Mouse (Mus musculus) hindbrain, embryonic 13.5 days (tissue): ENCODE results near the gene Fus. TPM values are rescaled to one million over a fixed set of nuclear protein-coding genes. Genes with fewer than 3 reads are reported as not detected.
A peak's percentile ranks its signal among the peaks of the same experiment; 100 is the strongest.

Experiments used
- ATAC-seq: fragments of 200-750 bp; cut with Nextera tagmentation; 2 replicates; pipeline ENCODE4 v1.8.0; 2017; ENCODE audit warnings: moderate TSS enrichment; ENCODE audit not compliant: low FRiP score
- H3K27ac ChIP-seq: fragments of 300-500 bp; sonication (generic); 2 replicates; pipeline ENCODE4 v1.5.1; 2015; ENCODE audit warnings: inconsistent platforms, mild to moderate bottlenecking, moderate library complexity
- H3K27me3 ChIP-seq: fragments of 300-500 bp; sonication (generic); 2 replicates; pipeline ENCODE4 v1.6.1; 2015; ENCODE audit warnings: mild to moderate bottlenecking, inconsistent platforms
- H3K36me3 ChIP-seq: fragments of 300-500 bp; sonication (generic); 2 replicates; pipeline ENCODE4 v1.6.1; 2015; ENCODE audit warnings: mild to moderate bottlenecking, inconsistent platforms
- H3K4me1 ChIP-seq: fragments of 300-500 bp; sonication (generic); replicated peaks from 2 replicates; pipeline ENCODE4 v1.6.1; 2015; ENCODE audit warnings: inconsistent platforms
- H3K4me2 ChIP-seq: fragments of 300-500 bp; sonication (generic); 2 replicates; pipeline ENCODE4 v1.6.1; 2015; ENCODE audit warnings: inconsistent platforms, mild to moderate bottlenecking, moderate library complexity
- H3K4me3 ChIP-seq: fragments of 300-500 bp; sonication (generic); 2 replicates; pipeline ENCODE4 v1.5.1; 2015; ENCODE audit warnings: mild to moderate bottlenecking, inconsistent platforms
- H3K9ac ChIP-seq: fragments of 300-500 bp; sonication (generic); 2 replicates; pipeline ENCODE4 v1.6.1; 2015; ENCODE audit warnings: mild to moderate bottlenecking, inconsistent platforms
- H3K9me3 ChIP-seq: fragments of 300-500 bp; sonication (generic); 2 replicates; pipeline ENCODE4 v1.6.1; 2016; ENCODE audit warnings: inconsistent platforms
- WGBS: fragments of 180-500 bp; shearing (Covaris S2); methylation state at CpG from one replicate; pipeline ENCODE4 v1.1.7; 2015; 5-methylcytosine and 5-hydroxymethylcytosine counted together
- polyA plus RNA-seq: library from polyadenylated mRNA; unstranded; fragments of >200 nt; fragmentation: Nextera tagmentation; extraction: Ambion mirVana; gene quantifications from 2 replicates; pipeline ENCODE4 v1.2.1, GENCODE M21; 2015

The Fus gene
- polyA plus RNA-seq = 397 and 402 TPM in 2 replicates

DNA sequence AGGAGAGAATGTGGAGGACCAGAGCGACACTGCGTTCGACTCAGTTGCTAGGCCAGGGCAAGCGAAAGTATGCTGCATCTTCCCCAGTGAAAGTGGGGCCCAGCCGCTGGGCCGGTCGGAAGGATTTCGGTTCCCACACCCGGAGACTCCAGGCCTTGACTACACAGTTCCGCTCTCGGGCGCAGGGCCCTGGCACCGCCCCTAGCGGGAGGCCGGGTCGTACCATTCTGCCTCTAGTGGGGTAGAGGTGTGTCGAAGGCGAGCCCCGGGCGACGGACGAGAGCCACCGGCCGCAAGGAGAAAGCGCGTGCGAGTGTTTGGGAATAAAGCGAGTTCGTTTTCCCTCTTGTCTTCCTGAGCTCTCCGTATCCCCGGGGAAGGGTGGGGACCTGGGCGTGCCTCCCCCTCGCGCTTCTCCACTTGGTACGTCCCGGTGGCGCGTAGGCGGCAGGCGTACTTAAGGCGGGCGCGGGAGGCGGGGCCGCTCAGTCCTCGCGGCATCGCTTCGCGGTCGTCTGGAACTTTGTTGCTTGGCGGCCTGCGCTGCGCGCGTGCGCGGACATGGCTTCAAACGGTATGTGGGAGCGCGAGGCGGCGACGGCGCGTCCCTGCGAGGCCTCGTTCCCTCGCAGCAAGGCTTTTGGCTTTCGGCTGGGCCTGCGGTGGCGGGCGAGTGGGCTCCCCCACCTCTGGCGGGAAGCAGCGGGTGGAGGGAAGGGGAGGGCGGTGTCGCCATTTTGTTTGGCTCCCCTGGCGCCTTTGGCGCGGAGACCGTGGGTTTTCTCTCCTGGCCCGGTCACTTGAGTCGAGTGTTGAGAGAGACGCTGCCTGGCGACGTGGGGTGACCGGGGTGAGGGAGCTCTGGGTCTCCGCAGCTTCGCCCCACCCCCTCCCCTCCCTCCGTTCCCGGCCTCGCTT is at the start of gene Fus:
Gene Fus, plus strand, starts transcription at position 454 of the 918 bp plus-strand sequence.
- WGBS = under 1% methylated on average over 88 of the region's 92 CpGs

DNA sequence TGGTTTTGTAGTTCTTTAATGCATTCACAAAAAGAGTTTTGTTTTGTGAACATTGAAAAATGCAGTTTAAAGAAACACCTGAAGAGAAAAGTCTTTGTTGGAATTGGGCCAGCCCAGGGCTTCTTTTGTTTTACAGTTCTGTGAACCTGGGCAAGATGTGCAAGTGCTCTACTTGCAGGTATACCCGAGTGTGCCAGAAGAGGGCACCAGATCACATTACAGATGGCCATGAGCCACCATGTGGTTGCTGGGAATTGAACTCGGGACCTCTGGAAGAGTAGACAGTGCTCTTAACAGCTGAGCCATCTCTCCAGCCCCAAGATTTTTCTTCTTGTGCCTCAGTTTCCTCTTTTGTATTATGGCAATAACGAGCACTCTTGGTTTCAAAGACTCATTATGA is 49.1 kb upstream of the Fus start:
- peaks cover 68% of the 10 kb centered on the region for H3K36me3 ChIP-seq
- 58% methylated on average over 3 of the region's 3 CpGs for WGBS
- H3K4me2 ChIP-seq = no peak overlapping the region
- no peak overlapping the region for H3K4me3 ChIP-seq
- H3K9ac ChIP-seq = no peak overlapping the region
- no peaks in the 10 kb centered on the region for H3K27me3 ChIP-seq
- H3K9me3 ChIP-seq = no peaks in the 10 kb centered on the region
- peaks cover 4% of the 10 kb centered on the region for H3K4me1 ChIP-seq
- H3K27ac ChIP-seq = no peak overlapping the region
- ATAC-seq = no peak

More for the DNA sequence above, at the start of gene Fus:
- Histone ChIP-seq H3K27ac (peak within 1 kb of the TSS; percentile 98), H3K9ac (peak within 1 kb of the TSS; percentile 97), H3K9me3 (no peaks in the 10 kb centered on the region), H3K36me3 (peaks cover 25% of the 10 kb centered on the region), H3K4me2 (peak within 1 kb of the TSS; percentile 74), H3K27me3 (no peaks in the 10 kb centered on the region), H3K4me1 (peaks cover 28% of the 10 kb centered on the region), H3K4me3 (peak within 1 kb of the TSS; percentile 94)
- ATAC-seq = peak; percentile 95

- 81% methylated on average over 7 of the region's 7 CpGs for WGBS
- Histone ChIP-seq H3K4me2 (no peak overlapping the region), H3K36me3 (peaks cover 79% of the 10 kb centered on the region), H3K27ac (no peak overlapping the region), H3K9me3 (no peaks in the 10 kb centered on the region), H3K9ac (no peak overlapping the region), H3K4me1 (no peaks in the 10 kb centered on the region), H3K27me3 (no peaks in the 10 kb centered on the region), H3K4me3 (no peak overlapping the region)
- no peak for ATAC-seq
Observed at GRCm38 (mm10) chr7:127919290-127919689, 48.0 kb upstream of the Fus start.

DNA sequence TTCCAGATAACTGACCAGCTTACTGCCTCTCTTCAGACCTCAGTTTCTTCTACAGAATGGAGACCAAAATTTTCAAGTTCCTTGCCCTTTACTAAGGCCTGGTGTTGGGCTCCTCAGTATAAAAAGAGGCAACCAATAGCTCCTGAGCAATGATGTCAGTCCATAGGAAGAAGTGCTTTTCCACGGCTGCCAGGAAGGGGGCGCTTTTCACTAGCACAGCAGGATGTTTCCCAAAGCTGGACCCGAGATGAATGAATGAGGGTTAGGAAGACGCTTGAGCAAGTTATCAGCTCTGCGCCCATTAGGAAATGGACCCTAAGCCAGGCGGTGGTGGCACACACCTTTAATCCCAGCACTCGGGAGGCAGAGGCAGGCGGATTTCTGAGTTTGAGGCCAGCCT is 45.7 kb upstream of the Fus start:
- no peaks in the 10 kb centered on the region for H3K27me3 ChIP-seq
- H3K27ac ChIP-seq = no peak overlapping the region
- no peak overlapping the region for H3K4me3 ChIP-seq
- H3K4me1 ChIP-seq = no peaks in the 10 kb centered on the region
- no peak overlapping the region for H3K9ac ChIP-seq
- WGBS = 65% methylated on average over 8 of the region's 8 CpGs
- no peak overlapping the region for H3K4me2 ChIP-seq
- no peak for ATAC-seq
- H3K9me3 ChIP-seq = no peaks in the 10 kb centered on the region
- peaks cover 82% of the 10 kb centered on the region for H3K36me3 ChIP-seq

GRCm38 (mm10) chr7:127922451-127923275 is 44.6 kb upstream of the Fus start:
- Histone ChIP-seq H3K36me3 (peaks cover 82% of the 10 kb centered on the region), H3K27ac (no peak overlapping the region), H3K4me3 (no peak overlapping the region), H3K9ac (no peak overlapping the region), H3K4me1 (no peaks in the 10 kb centered on the region), H3K27me3 (peaks cover 8% of the 10 kb centered on the region), H3K4me2 (no peak overlapping the region), H3K9me3 (no peaks in the 10 kb centered on the region)
- no peak for ATAC-seq
- 88% methylated on average over 6 of the region's 6 CpGs for WGBS

DNA sequence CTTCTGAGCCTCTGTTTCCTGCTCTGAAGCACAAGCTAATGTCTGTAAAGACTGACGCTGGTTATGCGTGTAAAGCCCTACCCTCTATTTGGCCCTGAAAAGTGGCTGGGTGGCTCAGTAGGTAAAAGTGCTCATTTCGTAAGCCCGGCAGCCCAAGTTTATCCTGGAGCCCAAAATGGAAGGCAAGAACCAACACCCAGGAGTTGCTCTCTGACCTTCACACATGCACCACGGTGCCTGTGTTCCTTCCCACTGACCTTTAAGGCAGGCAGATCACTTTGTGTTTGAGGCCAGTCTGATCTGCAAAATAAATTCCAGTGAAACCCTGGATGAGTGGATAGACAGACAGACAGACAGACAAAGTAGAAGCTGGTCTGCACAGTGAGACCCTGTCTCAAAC is 43.5 kb upstream of the Fus start:
- Histone ChIP-seq H3K4me1 (no peaks in the 10 kb centered on the region), H3K27ac (no peak overlapping the region), H3K4me2 (no peak overlapping the region), H3K9me3 (no peaks in the 10 kb centered on the region), H3K36me3 (peaks cover 75% of the 10 kb centered on the region), H3K27me3 (peaks cover 18% of the 10 kb centered on the region), H3K9ac (no peak overlapping the region), H3K4me3 (no peak overlapping the region)
- ATAC-seq = no peak
- 91% methylated on average over 5 of the region's 5 CpGs for WGBS

- H3K36me3 ChIP-seq = peaks cover 70% of the 10 kb centered on the region
Observed at GRCm38 (mm10) chr7:127925252-127925651, 42.0 kb upstream of the Fus start.

DNA sequence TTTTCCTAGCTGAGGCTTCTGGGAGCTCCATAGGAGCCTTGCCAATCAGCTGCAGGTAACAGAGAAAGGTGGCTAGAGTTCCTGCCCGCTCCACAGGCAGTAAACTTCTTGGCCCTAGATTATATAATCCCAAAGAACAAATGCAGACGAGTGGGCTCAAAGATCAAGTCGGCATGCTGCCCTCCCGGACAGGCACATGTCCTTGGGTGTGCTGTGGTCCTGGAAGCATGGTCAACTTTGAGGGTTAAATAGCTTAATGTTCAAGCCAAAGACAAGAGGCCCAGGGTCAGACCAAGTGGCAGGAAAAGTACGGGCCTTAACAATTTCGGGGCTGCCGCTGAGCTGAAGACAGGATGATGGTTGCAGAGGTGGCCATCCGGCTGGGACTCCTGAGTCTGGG is 41.2 kb upstream of the Fus start:
- no peak overlapping the region for H3K4me2 ChIP-seq
- WGBS = 91% methylated on average over 8 of the region's 8 CpGs
- H3K4me3 ChIP-seq = no peak overlapping the region
- H3K9ac ChIP-seq = no peak overlapping the region
- ATAC-seq = no peak
- peaks cover 39% of the 10 kb centered on the region for H3K27me3 ChIP-seq
- H3K4me1 ChIP-seq = peaks cover 6% of the 10 kb centered on the region
- H3K9me3 ChIP-seq = no peaks in the 10 kb centered on the region
- H3K36me3 ChIP-seq = peaks cover 62% of the 10 kb centered on the region
- no peak overlapping the region for H3K27ac ChIP-seq

More at GRCm38 (mm10) chr7:127925252-127925651, 42.0 kb upstream of the Fus start:
- Histone ChIP-seq H3K9ac (no peak overlapping the region), H3K9me3 (no peaks in the 10 kb centered on the region), H3K4me3 (no peak overlapping the region), H3K4me1 (peaks cover 6% of the 10 kb centered on the region), H3K27ac (no peak overlapping the region), H3K4me2 (no peak overlapping the region), H3K27me3 (peaks cover 34% of the 10 kb centered on the region)
- 74% methylated on average over 5 of the region's 5 CpGs for WGBS
- ATAC-seq = no peak

GRCm38 (mm10) chr7:127926846-127927245 is 40.4 kb upstream of the Fus start:
- WGBS = 90% methylated on average over 11 of the region's 11 CpGs

GRCm38 (mm10) chr7:127927726-127928125 is 39.5 kb upstream of the Fus start:
- no peak overlapping the region for H3K27ac ChIP-seq
- H3K4me3 ChIP-seq = no peak overlapping the region
- H3K9me3 ChIP-seq = no peaks in the 10 kb centered on the region
- no peak overlapping the region for H3K9ac ChIP-seq
- WGBS = 79% methylated on average over 11 of the region's 11 CpGs
- ATAC-seq = no peak
- H3K4me1 ChIP-seq = peaks cover 6% of the 10 kb centered on the region
- H3K36me3 ChIP-seq = peaks cover 49% of the 10 kb centered on the region
- H3K4me2 ChIP-seq = no peak overlapping the region
- peaks cover 50% of the 10 kb centered on the region for H3K27me3 ChIP-seq

More at GRCm38 (mm10) chr7:127926846-127927245, 40.4 kb upstream of the Fus start:
- H3K4me3 ChIP-seq = no peak overlapping the region
- H3K36me3 ChIP-seq = peaks cover 57% of the 10 kb centered on the region
- H3K4me1 ChIP-seq = peaks cover 6% of the 10 kb centered on the region
- H3K27ac ChIP-seq = no peak overlapping the region
- ATAC-seq = no peak
- H3K4me2 ChIP-seq = no peak overlapping the region
- no peak overlapping the region for H3K9ac ChIP-seq
- H3K27me3 ChIP-seq = peaks cover 44% of the 10 kb centered on the region
- no peaks in the 10 kb centered on the region for H3K9me3 ChIP-seq

DNA sequence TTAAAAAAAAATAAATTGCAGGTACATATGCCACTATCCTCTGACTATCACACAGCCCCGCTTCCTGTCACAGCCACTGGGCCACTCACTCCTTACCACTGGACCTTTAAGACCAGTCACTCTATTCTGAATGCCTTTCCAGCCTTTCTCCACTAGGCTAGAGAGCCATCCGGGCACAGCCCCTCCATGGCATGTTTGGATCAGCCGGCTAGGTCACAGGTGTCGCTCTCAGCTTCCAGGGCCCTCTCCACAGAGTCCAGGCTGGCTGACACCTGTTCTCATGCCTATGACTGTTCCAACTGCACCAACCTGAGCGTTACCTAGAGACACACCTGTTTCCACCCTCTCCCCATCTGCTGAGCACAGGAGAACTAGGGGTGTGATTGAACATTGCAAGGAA is 38.7 kb upstream of the Fus start:
- Histone ChIP-seq H3K9ac (no peak overlapping the region), H3K4me2 (no peak overlapping the region), H3K4me1 (peaks cover 6% of the 10 kb centered on the region), H3K4me3 (no peak overlapping the region), H3K27ac (no peak overlapping the region), H3K36me3 (peaks cover 40% of the 10 kb centered on the region), H3K27me3 (peaks cover 50% of the 10 kb centered on the region), H3K9me3 (no peaks in the 10 kb centered on the region)
- ATAC-seq = no peak
- WGBS = 52% methylated on average over 5 of the region's 5 CpGs

DNA sequence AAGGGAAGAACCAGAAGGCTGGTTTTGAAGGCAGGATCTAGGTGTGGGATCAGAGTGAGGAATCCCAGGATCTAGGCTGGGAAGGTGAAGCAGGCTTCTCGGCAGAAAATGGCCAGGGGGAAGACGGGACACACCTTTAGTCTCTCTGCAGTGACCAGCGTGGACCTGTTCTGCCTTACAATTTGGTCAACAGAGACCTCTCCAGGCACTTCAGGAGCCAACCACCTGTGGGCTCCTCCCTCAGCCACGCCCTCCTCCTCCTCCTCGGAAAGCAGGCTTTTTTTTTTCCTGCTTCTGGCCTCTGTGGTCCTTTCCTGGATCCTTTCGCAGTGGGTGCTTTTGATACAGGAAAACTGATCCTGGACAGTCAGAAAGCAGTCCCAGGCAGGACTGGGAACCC is 37.3 kb upstream of the Fus start, which contains the start of gene Prss8:
Gene Prss8, minus strand, starts transcription at position 182 of the 400 bp plus-strand sequence.
- 7% methylated on average over 6 of the region's 6 CpGs for WGBS
- H3K27me3 ChIP-seq = peaks cover 50% of the 10 kb centered on the region
- 0 out of 2 replicates have a peak within 1 kb of the TSS, but pooled peaks have one; percentile 13 for H3K4me2 ChIP-seq

More for the DNA sequence above, 37.3 kb upstream of the Fus start, which contains the start of gene Prss8:
- H3K36me3 ChIP-seq = peaks cover 27% of the 10 kb centered on the region
- H3K9ac ChIP-seq = peak within 1 kb of the TSS; percentile 51; the same call in 1 of the 2 replicates
- H3K4me3 ChIP-seq = 0 out of 2 replicates have a peak within 1 kb of the TSS, but pooled peaks have one; percentile 9
- no peak for ATAC-seq
- H3K4me1 ChIP-seq = peaks cover 16% of the 10 kb centered on the region
- H3K27ac ChIP-seq = no peak within 1 kb of the TSS
- H3K9me3 ChIP-seq = no peaks in the 10 kb centered on the region
